Mouse (Mus musculus) bone marrow macrophage, adult 2 months (primary cell): Measurements from ENCODE around the gene Tmeff1.

Experiments used
- CTCF ChIP-seq: IDR thresholded peaks from 2 replicates; pipeline ENCODE4 v1.5.1; 2012; ENCODE audit warnings: low read depth, mild to moderate bottlenecking, low read length, moderate library complexity
- POLR2A ChIP-seq: IDR thresholded peaks from 2 replicates; pipeline ENCODE4 v1.6.1; 2012; ENCODE audit warnings: mild to moderate bottlenecking, low read depth, low read length, borderline replicate concordance

DNA sequence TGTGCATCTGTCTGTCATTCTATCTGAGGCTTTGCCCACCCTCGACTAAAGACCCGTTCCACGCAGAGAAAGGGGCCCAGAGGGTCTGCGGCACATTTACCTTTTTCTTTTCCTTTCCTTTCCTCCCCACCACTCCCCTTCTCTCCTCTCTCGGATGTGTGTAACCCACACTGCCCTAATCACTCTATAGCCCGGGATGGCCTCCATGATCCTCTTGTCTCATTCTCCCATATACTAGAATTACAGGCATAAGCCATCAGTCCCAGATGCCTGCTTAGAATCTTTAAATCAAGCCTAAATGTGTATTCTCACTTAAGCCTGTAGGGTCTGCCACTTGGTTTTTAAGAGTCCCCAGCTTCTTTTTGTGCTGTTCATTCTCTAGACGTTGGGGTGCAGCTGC, 8.6 kb upstream of the Tmeff1 start:
- no peak for TF ChIP-seq CTCF
- no peak for TF ChIP-seq POLR2A
